Mouse (Mus musculus): ENCODE measurements around the gene Prx. TPM values are rescaled to one million over a fixed set of nuclear protein-coding genes. Genes with fewer than 3 reads are reported as not detected.

Gene Prx
- polyA plus RNA-seq, 1 experiment from 2014 or later: 0.43 TPM

GRCm38 (mm10) chr7:27479750-27480149 is 19.4 kb upstream of the Prx start:
- H3K4me1 ChIP-seq (ENCODE audit: control insufficient read depth, insufficient read depth, low read length): peaks cover 4% of the 10 kb centered on the region; the same call in 1 of the 2 replicates
- no peak overlapping the region for H3K4me3 ChIP-seq (ENCODE audit: low read depth, low read length)
- H3K4me2 ChIP-seq (ENCODE audit: low read depth, low read length): no peak overlapping the region
- H3K27ac ChIP-seq (ENCODE audit: low read depth, low read length): no peak overlapping the region
- no peaks in the 10 kb centered on the region for H3K9me3 ChIP-seq (ENCODE audit: control insufficient read depth, low read length)
- no peaks in the 10 kb centered on the region for H3K27me3 ChIP-seq (ENCODE audit: control insufficient read depth, insufficient read depth, low read length)
- no peak overlapping the region for H3K9ac ChIP-seq (replicated peaks; ENCODE audit: low read depth, low read length)
- 78% methylated on average over 1 of the region's 1 CpGs for WGBS
- no peak for ATAC-seq (ENCODE audit: low read depth)
- peaks cover 8% of the 10 kb centered on the region; the same call in 1 of the 2 replicates for H3K36me3 ChIP-seq (ENCODE audit: control insufficient read depth, insufficient read depth, low read length)

- 83% methylated on average over 3 of the region's 3 CpGs for WGBS
- no peak overlapping the region for H3K27ac ChIP-seq (ENCODE audit: low read depth, low read length)
- ATAC-seq (ENCODE audit: low read depth): no peak
- H3K9me3 ChIP-seq (ENCODE audit: control insufficient read depth, low read length): no peaks in the 10 kb centered on the region
- peaks cover 4% of the 10 kb centered on the region; the same call in 1 of the 2 replicates for H3K4me1 ChIP-seq (ENCODE audit: control insufficient read depth, insufficient read depth, low read length)
- H3K4me3 ChIP-seq (ENCODE audit: low read depth, low read length): no peak overlapping the region
- H3K36me3 ChIP-seq (ENCODE audit: control insufficient read depth, insufficient read depth, low read length): peaks cover 8% of the 10 kb centered on the region; the same call in 1 of the 2 replicates
- peak overlapping the region; percentile 16; the same call in 1 of the 2 replicates for H3K9ac ChIP-seq (replicated peaks; ENCODE audit: low read depth, low read length)
- no peaks in the 10 kb centered on the region for H3K27me3 ChIP-seq (ENCODE audit: control insufficient read depth, insufficient read depth, low read length)
- H3K4me2 ChIP-seq (ENCODE audit: low read depth, low read length): no peak overlapping the region
Measured at GRCm38 (mm10) chr7:27480506-27480905, 18.6 kb upstream of the Prx start.

GRCm38 (mm10) chr7:27480927-27481626 is 18.0 kb upstream of the Prx start:
- ATAC-seq (ENCODE audit: low read depth): no peak
- WGBS: 16% methylated on average over 11 of the region's 11 CpGs

GRCm38 (mm10) chr7:27481627-27481969 is 17.5 kb upstream of the Prx start:
- Histone ChIP-seq H3K36me3 (ENCODE audit: control insufficient read depth, insufficient read depth, low read length) (0 out of 2 replicates have a peak, but pooled peaks cover 4% of the 10 kb centered on the region), H3K9ac (replicated peaks; ENCODE audit: low read depth, low read length) (peak overlapping the region; percentile 50), H3K9me3 (ENCODE audit: control insufficient read depth, low read length) (no peaks in the 10 kb centered on the region), H3K4me1 (ENCODE audit: control insufficient read depth, insufficient read depth, low read length) (peaks cover 4% of the 10 kb centered on the region; the same call in 1 of the 2 replicates), H3K4me3 (ENCODE audit: low read depth, low read length) (peak overlapping the region; percentile 16), H3K27ac (ENCODE audit: low read depth, low read length) (no peak overlapping the region), H3K27me3 (ENCODE audit: control insufficient read depth, insufficient read depth, low read length) (no peaks in the 10 kb centered on the region), H3K4me2 (ENCODE audit: low read depth, low read length) (peak overlapping the region; percentile 54)
- 0% methylated on average over 10 of the region's 12 CpGs for WGBS
- peak; percentile 55; the same call in 1 of the 2 replicates for ATAC-seq (ENCODE audit: low read depth)

More at GRCm38 (mm10) chr7:27480927-27481626, 18.0 kb upstream of the Prx start:
- Histone ChIP-seq H3K4me3 (ENCODE audit: low read depth, low read length) (peak overlapping the region; percentile 16), H3K27ac (ENCODE audit: low read depth, low read length) (no peak overlapping the region), H3K36me3 (ENCODE audit: control insufficient read depth, insufficient read depth, low read length) (peaks cover 7% of the 10 kb centered on the region; the same call in 1 of the 2 replicates), H3K9me3 (ENCODE audit: control insufficient read depth, low read length) (no peaks in the 10 kb centered on the region), H3K9ac (replicated peaks; ENCODE audit: low read depth, low read length) (peak overlapping the region; percentile 50), H3K4me1 (ENCODE audit: control insufficient read depth, insufficient read depth, low read length) (peaks cover 4% of the 10 kb centered on the region; the same call in 1 of the 2 replicates), H3K4me2 (ENCODE audit: low read depth, low read length) (peak overlapping the region; percentile 54), H3K27me3 (ENCODE audit: control insufficient read depth, insufficient read depth, low read length) (no peaks in the 10 kb centered on the region)

- no peaks in the 10 kb centered on the region for H3K9me3 ChIP-seq (ENCODE audit: control insufficient read depth, low read length)
- no peak overlapping the region for H3K9ac ChIP-seq (replicated peaks; ENCODE audit: low read depth, low read length)
- H3K27ac ChIP-seq (ENCODE audit: low read depth, low read length): no peak overlapping the region
- 90% methylated on average over 4 of the region's 4 CpGs for WGBS
- H3K36me3 ChIP-seq (ENCODE audit: control insufficient read depth, insufficient read depth, low read length): no peaks in the 10 kb centered on the region
- H3K4me3 ChIP-seq (ENCODE audit: low read depth, low read length): no peak overlapping the region
- H3K4me1 ChIP-seq (ENCODE audit: control insufficient read depth, insufficient read depth, low read length): peaks cover 4% of the 10 kb centered on the region; the same call in 1 of the 2 replicates
- no peaks in the 10 kb centered on the region for H3K27me3 ChIP-seq (ENCODE audit: control insufficient read depth, insufficient read depth, low read length)
- ATAC-seq (ENCODE audit: low read depth): no peak
- no peak overlapping the region for H3K4me2 ChIP-seq (ENCODE audit: low read depth, low read length)
Measured at GRCm38 (mm10) chr7:27483860-27484259, 15.3 kb upstream of the Prx start.

GRCm38 (mm10) chr7:27486102-27486769 is 12.9 kb upstream of the Prx start:
- peak overlapping the region; percentile 68 for H3K4me3 ChIP-seq (ENCODE audit: low read depth, low read length)
- H3K4me1 ChIP-seq (ENCODE audit: control insufficient read depth, insufficient read depth, low read length): peaks cover 6% of the 10 kb centered on the region; the same call in 1 of the 2 replicates
- no peaks in the 10 kb centered on the region for H3K9me3 ChIP-seq (ENCODE audit: control insufficient read depth, low read length)
- H3K27me3 ChIP-seq (ENCODE audit: control insufficient read depth, insufficient read depth, low read length): no peaks in the 10 kb centered on the region
- peak; percentile 15 for ATAC-seq (ENCODE audit: low read depth)
- H3K36me3 ChIP-seq (ENCODE audit: control insufficient read depth, insufficient read depth, low read length): no peaks in the 10 kb centered on the region
- peak overlapping the region; percentile 54 for H3K4me2 ChIP-seq (ENCODE audit: low read depth, low read length)
- WGBS: 4% methylated on average over 13 of the region's 13 CpGs
- H3K27ac ChIP-seq (ENCODE audit: low read depth, low read length): no peak overlapping the region
- no peak overlapping the region for H3K9ac ChIP-seq (replicated peaks; ENCODE audit: low read depth, low read length)

GRCm38 (mm10) chr7:27486770-27487697 is 12.1 kb upstream of the Prx start, which contains the start of gene Sertad1:
TSS of gene Sertad1 (plus strand) at chr7:27486910.
- Histone ChIP-seq H3K4me3 (ENCODE audit: low read depth, low read length) (peak within 1 kb of the TSS; percentile 68), H3K27me3 (ENCODE audit: control insufficient read depth, insufficient read depth, low read length) (no peaks in the 10 kb centered on the region), H3K4me2 (ENCODE audit: low read depth, low read length) (peak within 1 kb of the TSS; percentile 54), H3K36me3 (ENCODE audit: control insufficient read depth, insufficient read depth, low read length) (no peaks in the 10 kb centered on the region), H3K27ac (ENCODE audit: low read depth, low read length) (peak within 1 kb of the TSS; percentile 87), H3K9me3 (ENCODE audit: control insufficient read depth, low read length) (no peaks in the 10 kb centered on the region), H3K4me1 (ENCODE audit: control insufficient read depth, insufficient read depth, low read length) (0 out of 2 replicates have a peak, but pooled peaks cover 2% of the 10 kb centered on the region), H3K9ac (replicated peaks; ENCODE audit: low read depth, low read length) (peak within 1 kb of the TSS; percentile 66)
- ATAC-seq (ENCODE audit: low read depth): peak; percentile 98
- WGBS: under 1% methylated on average over 71 of the region's 80 CpGs

GRCm38 (mm10) chr7:27487740-27488268 is 11.3 kb upstream of the Prx start:
- Histone ChIP-seq H3K4me3 (ENCODE audit: low read depth, low read length) (peak overlapping the region; percentile 68), H3K9ac (replicated peaks; ENCODE audit: low read depth, low read length) (peak overlapping the region; percentile 66; the same call in 1 of the 2 replicates), H3K27me3 (ENCODE audit: control insufficient read depth, insufficient read depth, low read length) (no peaks in the 10 kb centered on the region), H3K4me2 (ENCODE audit: low read depth, low read length) (peak overlapping the region; percentile 54), H3K36me3 (ENCODE audit: control insufficient read depth, insufficient read depth, low read length) (no peaks in the 10 kb centered on the region), H3K9me3 (ENCODE audit: control insufficient read depth, low read length) (no peaks in the 10 kb centered on the region), H3K4me1 (ENCODE audit: control insufficient read depth, insufficient read depth, low read length) (0 out of 2 replicates have a peak, but pooled peaks cover 2% of the 10 kb centered on the region), H3K27ac (ENCODE audit: low read depth, low read length) (peak overlapping the region; percentile 87)
- ATAC-seq (ENCODE audit: low read depth): no peak
- 3% methylated on average over 13 of the region's 13 CpGs for WGBS

Data from neural tube, embryonic 14.5 days (tissue).